Mouse (Mus musculus) kidney, postnatal 0 days (tissue): ENCODE data around the gene Ifi27. TPM values are rescaled to one million over a fixed set of nuclear protein-coding genes. Genes with fewer than 3 reads are reported as not detected.
"Not testable (repeated sequence)": the region's sequence is repeated elsewhere in the genome, so short reads cannot be mapped to it uniquely, and the experiment has no call there.

Experiments
- ATAC-seq: fragments of 200-750 bp; cut with Nextera tagmentation; replicated peaks from 2 replicates; pipeline ENCODE4 v1.8.0; 2017; ENCODE audit warnings: low read depth, moderate number of reproducible peaks, moderate TSS enrichment, moderate library complexity; ENCODE audit not compliant: low FRiP score
- DNase-seq: peaks from one replicate; pipeline ENCODE4 v3.0.0-alpha.2; 2016; ENCODE audit warnings: low spot score
- H3K27ac ChIP-seq: fragments of 300-500 bp; sonication (generic); 2 replicates; pipeline ENCODE4 v1.5.1; 2014; ENCODE audit warnings: mild to moderate bottlenecking
- H3K27me3 ChIP-seq: fragments of 300-500 bp; sonication (generic); 2 replicates; pipeline ENCODE4 v1.6.1; 2014; ENCODE audit warnings: low read length, mixed read lengths; ENCODE audit not compliant: insufficient read depth
- H3K36me3 ChIP-seq: fragments of 300-500 bp; sonication (generic); 2 replicates; pipeline ENCODE4 v1.6.1; 2014; ENCODE audit warnings: low read length, mixed read lengths; ENCODE audit not compliant: insufficient read depth
- H3K4me1 ChIP-seq: fragments of 300-500 bp; sonication (generic); replicated peaks from 2 replicates; pipeline ENCODE4 v1.6.1; 2014; ENCODE audit warnings: antibody characterized with exemption, low read length, mixed read lengths; ENCODE audit not compliant: insufficient read depth
- H3K4me2 ChIP-seq: fragments of 300-500 bp; sonication (generic); 2 replicates; pipeline ENCODE4 v1.6.1; 2014; ENCODE audit warnings: mild to moderate bottlenecking, low read length, moderate library complexity, mixed read lengths
- H3K4me3 ChIP-seq: fragments of 300-500 bp; sonication (generic); replicated peaks from 2 replicates; pipeline ENCODE4 v1.5.1; 2014; ENCODE audit warnings: low read depth, low read length
- H3K9ac ChIP-seq: fragments of 300-500 bp; sonication (generic); 2 replicates; pipeline ENCODE4 v1.6.1; 2014; ENCODE audit warnings: low read depth, low read length
- H3K9me3 ChIP-seq: fragments of 300-500 bp; sonication (generic); replicated peaks from 2 replicates; pipeline ENCODE4 v1.6.1; 2016; ENCODE audit warnings: low read length, inconsistent platforms, mixed read lengths
- CTCF ChIP-seq: IDR thresholded peaks from 2 replicates; pipeline ENCODE4 v1.5.1; 2016; ENCODE audit warnings: antibody characterized with exemption, low read depth, mild to moderate bottlenecking, moderate library complexity
- WGBS: fragments of 180-500 bp; shearing (Covaris S2); extraction: QIAGEN DNeasy Blood & Tissue Kit; methylation state at CpG from one replicate; pipeline ENCODE4 v1.1.7; 2014; 5-methylcytosine and 5-hydroxymethylcytosine counted together
- polyA plus RNA-seq: library from polyadenylated mRNA; unstranded; fragments of >200 nt; fragmentation: Nextera tagmentation; extraction: Ambion mirVana; gene quantifications from 2 replicates; pipeline ENCODE4 v1.2.1, GENCODE M21; 2015

Ifi27 gene
- polyA plus RNA-seq, 1 experiment from 2014 or later = 37.5 TPM

DNA sequence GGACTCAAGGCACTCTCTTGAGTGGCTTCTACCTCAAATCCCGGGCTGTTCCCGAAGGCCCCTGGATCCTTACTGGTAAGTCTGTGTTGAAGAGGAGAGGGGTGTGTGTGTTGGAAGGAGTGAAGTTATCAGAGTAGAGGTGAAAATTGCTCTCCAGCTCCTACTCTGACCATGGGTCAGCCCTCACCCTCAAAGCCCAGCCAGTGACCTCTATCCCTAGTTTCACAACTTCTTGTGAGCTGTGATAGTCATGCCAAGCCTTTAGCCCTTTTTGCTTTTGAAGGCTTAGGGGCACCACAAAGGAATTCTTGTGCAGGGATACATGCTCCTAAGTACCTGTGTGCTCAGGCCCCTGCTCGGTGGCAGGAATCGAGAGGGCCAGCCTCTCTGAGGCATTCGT lies 47.7 kb downstream of the Ifi27 start:
- no peak for TF ChIP-seq CTCF

DNA sequence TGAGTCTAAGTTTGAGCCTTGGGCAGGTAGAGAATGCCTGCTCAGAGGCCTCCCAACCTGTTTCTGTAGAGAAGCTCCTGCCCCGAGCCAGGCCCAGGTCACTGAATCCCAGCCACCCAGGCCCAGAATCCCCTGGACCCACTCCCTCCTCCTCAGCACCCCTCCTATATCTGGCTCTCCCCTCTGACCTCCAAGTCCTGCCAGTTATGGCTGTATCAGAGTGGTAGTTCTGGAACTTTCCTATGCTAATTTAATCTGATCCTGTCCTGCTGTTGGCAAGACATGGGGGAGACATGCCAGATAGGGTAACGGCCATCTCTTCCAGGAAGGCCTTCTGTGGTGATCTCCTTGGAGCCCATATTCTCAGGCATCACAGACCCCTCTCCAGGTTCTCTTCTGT lies 48.8 kb downstream of the Ifi27 start:
- TF ChIP-seq CTCF = no peak
- no peak overlapping the region for H3K9ac ChIP-seq
- no peaks in the 10 kb centered on the region for H3K4me1 ChIP-seq

More for the DNA sequence above, 47.7 kb downstream of the Ifi27 start:
- Histone ChIP-seq H3K27me3 (no peaks in the 10 kb centered on the region), H3K4me1 (no peaks in the 10 kb centered on the region), H3K4me2 (no peak overlapping the region), H3K36me3 (no peaks in the 10 kb centered on the region), H3K9ac (no peak overlapping the region), H3K9me3 (no peaks in the 10 kb centered on the region), H3K27ac (no peak overlapping the region), H3K4me3 (no peak overlapping the region)
- 77% methylated on average over 5 of the region's 5 CpGs for WGBS
- no peak for DNase-seq
- no peak for ATAC-seq

DNA sequence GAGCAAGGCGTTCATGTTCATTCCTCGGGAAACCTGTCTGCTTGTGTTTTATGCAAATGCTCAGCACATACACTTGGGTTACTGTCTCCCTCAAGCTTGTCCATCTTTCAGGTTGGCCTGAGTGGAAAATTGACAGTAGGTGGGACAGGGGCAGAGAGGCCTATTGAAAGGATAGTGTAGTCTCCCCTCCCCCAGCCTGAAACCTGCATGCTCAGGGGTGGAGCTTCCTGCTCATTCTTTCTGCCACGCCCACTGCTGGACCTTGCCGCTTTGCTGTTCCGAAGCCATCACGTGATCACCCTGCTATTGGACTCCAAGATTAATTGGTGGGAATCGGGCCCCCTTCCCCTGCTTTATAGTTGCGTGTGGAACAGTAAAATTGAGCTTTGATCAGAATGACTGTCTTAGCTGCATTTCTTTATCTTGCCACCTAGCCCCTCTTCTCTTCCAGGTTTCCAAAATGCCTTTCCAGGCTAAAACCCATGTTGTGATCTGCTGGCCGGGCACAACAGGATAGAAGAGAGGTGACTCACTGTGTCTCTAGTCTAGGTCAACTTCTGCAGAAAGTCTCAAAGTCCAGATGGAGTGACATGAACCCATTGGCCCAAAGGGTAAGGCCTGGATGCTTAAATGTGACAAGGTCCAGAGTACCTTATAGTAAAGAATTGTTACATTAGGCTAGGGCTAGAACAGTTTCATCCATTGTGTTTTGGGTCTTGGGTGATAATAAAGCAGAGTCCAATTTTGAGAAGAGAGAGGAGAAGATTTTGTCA lies 50.4 kb downstream of the Ifi27 start:
- H3K9ac ChIP-seq, H3K4me2 ChIP-seq, H3K4me1 ChIP-seq, ATAC-seq, H3K27me3 ChIP-seq, H3K27ac ChIP-seq, DNase-seq, H3K36me3 ChIP-seq, H3K9me3 ChIP-seq, H3K4me3 ChIP-seq: not testable (repeated sequence)
- WGBS = 55% methylated on average over 9 of the region's 9 CpGs

More for the DNA sequence above, 48.8 kb downstream of the Ifi27 start:
- Histone ChIP-seq H3K4me2 (no peak overlapping the region), H3K4me3 (no peak overlapping the region), H3K27me3 (no peaks in the 10 kb centered on the region), H3K36me3 (no peaks in the 10 kb centered on the region), H3K9me3 (no peaks in the 10 kb centered on the region), H3K27ac (no peak overlapping the region)
- DNase-seq = no peak
- 66% methylated on average over 2 of the region's 2 CpGs for WGBS
- no peak for ATAC-seq

DNA sequence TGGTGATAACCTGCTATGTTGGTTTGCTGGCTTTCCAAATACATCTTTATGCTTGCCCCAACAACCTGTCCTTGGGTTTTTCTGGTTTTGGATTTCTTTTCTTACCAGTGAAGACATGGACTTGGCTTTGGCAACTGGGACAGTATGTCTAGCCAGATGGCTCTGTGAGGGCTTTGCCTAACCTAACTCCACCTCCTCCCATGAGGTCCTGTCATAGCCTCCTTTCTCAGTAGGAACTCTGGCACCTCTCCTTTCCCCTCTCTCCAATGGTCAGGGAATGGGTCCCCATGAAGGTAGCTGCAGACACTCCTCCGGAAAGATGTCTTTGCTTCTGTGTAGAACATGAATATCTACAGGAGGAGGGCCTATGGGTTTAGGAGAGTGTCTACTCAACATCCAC lies 52.7 kb downstream of the Ifi27 start:
- no peak overlapping the region for H3K4me3 ChIP-seq
- H3K36me3 ChIP-seq = no peaks in the 10 kb centered on the region
- no peaks in the 10 kb centered on the region for H3K4me1 ChIP-seq
- no peak overlapping the region for H3K27ac ChIP-seq
- WGBS = 77% methylated on average over 1 of the region's 1 CpGs
- ATAC-seq = no peak
- H3K4me2 ChIP-seq = no peak overlapping the region
- H3K9me3 ChIP-seq = no peaks in the 10 kb centered on the region
- DNase-seq = no peak
- no peak overlapping the region for H3K9ac ChIP-seq
- H3K27me3 ChIP-seq = no peaks in the 10 kb centered on the region
- no peak for TF ChIP-seq CTCF

DNA sequence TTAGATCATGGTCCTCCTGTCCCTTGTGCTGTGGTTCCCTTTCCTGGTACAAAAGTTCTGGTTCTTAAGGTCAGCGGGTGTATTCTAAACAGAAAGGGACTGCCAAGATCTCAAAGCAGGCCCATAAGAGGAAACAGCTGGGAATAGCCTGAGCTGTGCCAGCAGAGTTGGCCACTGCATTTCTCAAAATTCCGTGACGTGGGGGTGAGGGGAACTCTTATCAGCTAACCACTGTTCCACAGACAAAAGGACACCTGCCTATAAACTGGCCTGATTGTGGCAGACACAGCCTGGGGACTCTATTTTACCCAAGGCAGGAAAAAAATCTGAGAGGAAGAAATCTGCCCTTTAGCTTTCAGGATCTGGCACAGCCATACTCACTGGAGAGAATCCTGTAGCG lies 53.3 kb downstream of the Ifi27 start:
- no peak overlapping the region for H3K4me2 ChIP-seq
- 62% methylated on average over 4 of the region's 4 CpGs for WGBS
- H3K4me1 ChIP-seq = no peaks in the 10 kb centered on the region
- no peak overlapping the region for H3K9ac ChIP-seq
- ATAC-seq = no peak
- no peaks in the 10 kb centered on the region for H3K27me3 ChIP-seq
- no peak for TF ChIP-seq CTCF
- H3K9me3 ChIP-seq = no peaks in the 10 kb centered on the region
- no peak for DNase-seq
- no peak overlapping the region for H3K27ac ChIP-seq
- no peak overlapping the region for H3K4me3 ChIP-seq
- H3K36me3 ChIP-seq = no peaks in the 10 kb centered on the region

GRCm38 (mm10) chr12:103487750-103488149 lies 53.7 kb downstream of the Ifi27 start:
- H3K27me3 ChIP-seq = no peaks in the 10 kb centered on the region
- no peak overlapping the region for H3K27ac ChIP-seq
- H3K4me3 ChIP-seq = no peak overlapping the region
- H3K36me3 ChIP-seq = no peaks in the 10 kb centered on the region
- no peak for DNase-seq
- no peaks in the 10 kb centered on the region for H3K9me3 ChIP-seq
- H3K4me1 ChIP-seq = no peaks in the 10 kb centered on the region
- ATAC-seq = no peak
- H3K9ac ChIP-seq = no peak overlapping the region
- H3K4me2 ChIP-seq = no peak overlapping the region
- WGBS = 64% methylated on average over 2 of the region's 2 CpGs
- TF ChIP-seq CTCF = no peak

Other genes starting within 250 kb of the Ifi27 start
- gene Prima1, start 192.1 kb upstream of the Ifi27 start, polyA plus RNA-seq = 0.42 and 0.70 TPM in 2 replicates
- not detected in 2 replicates for gene Fam181a, start 123.2 kb upstream of the Ifi27 start, polyA plus RNA-seq
- gene Asb2, start 78.2 kb upstream of the Ifi27 start, polyA plus RNA-seq = 1.3 and 1.8 TPM in 2 replicates
- gene Otub2, start 45.5 kb upstream of the Ifi27 start, polyA plus RNA-seq = 5.6 TPM in 2 replicates
- gene 9330161L09Rik, start 26.4 kb upstream of the Ifi27 start, polyA plus RNA-seq = 0.34 and 0.41 TPM in 2 replicates
- 115 and 120 TPM in 2 replicates for gene Ddx24, start 8.4 kb upstream of the Ifi27 start, polyA plus RNA-seq
- gene Ifi27l2a, start 9.5 kb downstream of the Ifi27 start, polyA plus RNA-seq = 126 and 205 TPM in 2 replicates
- gene Ifi27l2b, start 23.0 kb downstream of the Ifi27 start, polyA plus RNA-seq = not detected in 2 replicates
- gene Ppp4r4, start 98.1 kb downstream of the Ifi27 start, polyA plus RNA-seq = 1.6 and 1.8 TPM in 2 replicates
- gene Serpina10, start 197.2 kb downstream of the Ifi27 start, polyA plus RNA-seq = 9.7 and 9.8 TPM in 2 replicates
- 355 and 410 TPM in 2 replicates for gene Serpina6, start 223.0 kb downstream of the Ifi27 start, polyA plus RNA-seq
- 0.22 TPM in 1 of 2 replicates, not detected in the other for gene Serpina16, start 241.9 kb downstream of the Ifi27 start, polyA plus RNA-seq